28 mouse cellular contexts compared by ENCODE assay signal in the genomic region with DNA sequence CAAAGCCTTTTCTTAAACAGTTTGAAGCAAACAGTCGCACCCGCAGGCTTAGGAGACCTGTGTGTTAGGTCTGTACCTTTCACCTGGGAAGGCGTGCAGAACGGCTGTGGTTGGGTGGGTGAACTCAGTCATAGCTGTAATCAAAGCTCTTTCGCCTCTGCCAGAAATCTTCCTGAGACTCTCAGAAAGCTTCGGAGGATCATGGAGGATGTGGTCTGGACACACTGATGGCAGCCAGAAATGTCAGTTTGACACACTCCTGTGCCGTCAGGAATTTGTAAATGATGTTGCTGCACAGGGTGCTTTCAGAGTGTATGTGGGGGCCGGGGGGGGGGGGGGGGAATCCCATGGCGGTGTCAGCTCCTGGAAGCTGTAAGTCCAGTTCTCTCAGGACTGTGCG. TPM values are rescaled to one million over a fixed set of nuclear protein-coding genes. Genes with fewer than 3 reads are reported as not detected.
DNase-seq lines count a peak whose midpoint lies in the region; ATAC-seq and TF ChIP-seq lines count a peak whose summit lies in the region.
"Had no signal": no experiment of that assay in that cellular context is flagged by ENCODE, and none has a peak within 500 bp of the region (broad histone marks: within the 10 kb centered on the region; RNA-seq: fewer than 3 reads in every experiment).

No protein-coding gene starts in this region.

- peaks cover 11% of the 10 kb centered on the region for H3K4me1 ChIP-seq in heart, embryonic 12.5 days (replicated peaks)
- peaks cover 12% of the 10 kb centered on the region for H3K4me1 ChIP-seq in heart, embryonic 10.5 days
- H3K4me1 ChIP-seq in midbrain, embryonic 11.5 days (ENCODE audit: control insufficient read depth, insufficient read depth, low read length): no peaks in the 10 kb centered on the region
- peaks cover 4% of the 10 kb centered on the region; the same call in 1 of the 2 replicates for H3K4me1 ChIP-seq in midbrain, embryonic 16.5 days (ENCODE audit: control insufficient read depth, insufficient read depth, low read length)
- H3K4me1 ChIP-seq in intestine, embryonic 15.5 days (replicated peaks): no peaks in the 10 kb centered on the region
- H3K4me1 ChIP-seq in stomach, postnatal 0 days (replicated peaks; ENCODE audit: control insufficient read depth, insufficient read depth): no peaks in the 10 kb centered on the region
- H3K4me1 ChIP-seq in forebrain, embryonic 10.5 days: peaks cover 7% of the 10 kb centered on the region; the same call in 1 of the 2 replicates
- H3K4me1 ChIP-seq: limb, embryonic 12.5 days; liver, embryonic 15.5 days; midbrain, embryonic 12.5 days had no signal

- peak overlapping the region; percentile 26 for H3K4me2 ChIP-seq in heart, embryonic 12.5 days
- H3K4me2 ChIP-seq in midbrain, embryonic 11.5 days: no peak overlapping the region
- no peak overlapping the region for H3K4me2 ChIP-seq in midbrain, embryonic 16.5 days (ENCODE audit: low read length)
- no peak overlapping the region for H3K4me2 ChIP-seq in intestine, embryonic 15.5 days (replicated peaks)
- no peak overlapping the region for H3K4me2 ChIP-seq in stomach, postnatal 0 days (replicated peaks; ENCODE audit: low read depth)
- H3K4me2 ChIP-seq: kidney, embryonic 15.5 days; limb, embryonic 12.5 days; liver, embryonic 15.5 days; lung, embryonic 14.5 days; midbrain, embryonic 12.5 days had no signal

- H3K9me3 ChIP-seq in heart, embryonic 12.5 days (replicated peaks): 0 out of 2 replicates have a peak, but pooled peaks cover 3% of the 10 kb centered on the region
- H3K9me3 ChIP-seq in heart, embryonic 10.5 days: no peaks in the 10 kb centered on the region
- no peaks in the 10 kb centered on the region for H3K9me3 ChIP-seq in midbrain, embryonic 11.5 days (ENCODE audit: control insufficient read depth, low read length)
- H3K9me3 ChIP-seq in midbrain, embryonic 16.5 days (replicated peaks; ENCODE audit: control insufficient read depth, low read length, poor library complexity, severe bottlenecking): no peaks in the 10 kb centered on the region
- no peaks in the 10 kb centered on the region for H3K9me3 ChIP-seq in intestine, embryonic 15.5 days
- no peaks in the 10 kb centered on the region for H3K9me3 ChIP-seq in stomach, postnatal 0 days (ENCODE audit: control insufficient read depth, low read length)
- no peaks in the 10 kb centered on the region for H3K9me3 ChIP-seq in forebrain, embryonic 10.5 days
- H3K9me3 ChIP-seq: G1E; hindbrain, embryonic 10.5 days; kidney, embryonic 15.5 days; limb, embryonic 12.5 days; liver, embryonic 15.5 days; midbrain, embryonic 12.5 days had no signal

- no peak overlapping the region for H3K9ac ChIP-seq in heart, embryonic 12.5 days
- H3K9ac ChIP-seq in midbrain, embryonic 11.5 days (ENCODE audit: low read length): no peak overlapping the region
- H3K9ac ChIP-seq in midbrain, embryonic 16.5 days (ENCODE audit: low read depth, low read length): no peak overlapping the region
- H3K9ac ChIP-seq in intestine, embryonic 15.5 days: no peak overlapping the region
- H3K9ac ChIP-seq in stomach, postnatal 0 days (ENCODE audit: low read length): no peak overlapping the region; the same call in 1 of the 2 replicates
- H3K9ac ChIP-seq: kidney, embryonic 15.5 days; limb, embryonic 12.5 days; liver, embryonic 15.5 days; lung, embryonic 14.5 days; midbrain, embryonic 12.5 days had no signal

- no peak for ATAC-seq in heart, embryonic 12.5 days (ENCODE audit: insufficient number of reproducible peaks, low FRiP score)
- ATAC-seq in midbrain, embryonic 11.5 days (ENCODE audit: low FRiP score): no peak
- ATAC-seq in midbrain, embryonic 16.5 days: no peak
- ATAC-seq in intestine, embryonic 15.5 days: peak; percentile 41; the same call in 1 of the 2 replicates
- ATAC-seq in stomach, postnatal 0 days (ENCODE audit: low FRiP score, low TSS enrichment): peak; percentile 70; the same call in 1 of the 2 replicates
- ATAC-seq: forebrain, embryonic 14.5 days; hindbrain, embryonic 16.5 days had no signal

- DNase-seq in heart, embryonic 10.5 days (ENCODE audit: low spot score): no peak
- DNase-seq in midbrain, embryonic 11.5 days (ENCODE audit: low spot score, missing footprints): peak; percentile 80
- no peak for DNase-seq in stomach, postnatal 0 days (ENCODE audit: low spot score)
- no peak for DNase-seq in forebrain, embryonic 10.5 days (ENCODE audit: extremely low spot score, low spot score)
- DNase-seq in spleen, postnatal 36 days (ENCODE audit: low spot score in 2 of 2): no peak
- DNase-seq: adrenal gland, adult 8-10 months; cerebellum, adult 2 months; cerebellum, postnatal 25 days; gastrocnemius, postnatal 14 days; heart, adult 11 months; heart, postnatal 14 days; kidney, adult 18-20 months; kidney, postnatal 25 days; lung, embryonic 14.5 days; lung, postnatal 14 days; thymus, adult 2 months; thymus, postnatal 4 days had no signal

- no peaks in the 10 kb centered on the region for H3K27me3 ChIP-seq in heart, embryonic 12.5 days (replicated peaks)
- H3K27me3 ChIP-seq in heart, embryonic 10.5 days (ENCODE audit: insufficient read depth, poor library complexity, severe bottlenecking): no peaks in the 10 kb centered on the region
- no peaks in the 10 kb centered on the region for H3K27me3 ChIP-seq in midbrain, embryonic 11.5 days (ENCODE audit: control insufficient read depth, insufficient read depth, low read length)
- H3K27me3 ChIP-seq in midbrain, embryonic 16.5 days (ENCODE audit: control insufficient read depth, insufficient read depth, low read depth, low read length): no peaks in the 10 kb centered on the region
- H3K27me3 ChIP-seq in intestine, embryonic 15.5 days (replicated peaks): no peaks in the 10 kb centered on the region
- no peaks in the 10 kb centered on the region for H3K27me3 ChIP-seq in stomach, postnatal 0 days (ENCODE audit: control insufficient read depth, insufficient read depth, low read length)
- H3K27me3 ChIP-seq in forebrain, embryonic 10.5 days (ENCODE audit: poor library complexity, severe bottlenecking): no peaks in the 10 kb centered on the region
- H3K27me3 ChIP-seq: kidney, embryonic 15.5 days; limb, embryonic 12.5 days; liver, embryonic 15.5 days; midbrain, embryonic 12.5 days had no signal

- no peak overlapping the region for H3K4me3 ChIP-seq in heart, embryonic 12.5 days
- no peak overlapping the region; the same call in 1 of the 2 replicates for H3K4me3 ChIP-seq in heart, embryonic 10.5 days
- H3K4me3 ChIP-seq in midbrain, embryonic 11.5 days (ENCODE audit: low read depth, low read length): no peak overlapping the region
- no peak overlapping the region for H3K4me3 ChIP-seq in midbrain, embryonic 16.5 days (ENCODE audit: low read depth, low read length)
- no peak overlapping the region for H3K4me3 ChIP-seq in intestine, embryonic 15.5 days (replicated peaks)
- no peak overlapping the region for H3K4me3 ChIP-seq in stomach, postnatal 0 days (ENCODE audit: low read depth, low read length)
- no peak overlapping the region for H3K4me3 ChIP-seq in forebrain, embryonic 10.5 days
- H3K4me3 ChIP-seq: hindbrain, embryonic 10.5 days; kidney, embryonic 15.5 days; limb, embryonic 12.5 days; liver, embryonic 15.5 days; midbrain, embryonic 12.5 days had no signal

- no peak for TF ChIP-seq EP300 in stomach, postnatal 0 days (optimal IDR thresholded peaks at IDR 0.05)

- no peak for TF ChIP-seq CTCF in stomach, postnatal 0 days (IDR thresholded peaks at IDR 0.05; ENCODE audit: low read depth)

- whole genome bisulfite sequencing in heart, embryonic 12.5 days: 47% methylated on average over 10 of the region's 10 CpGs
- WGBS in heart, embryonic 10.5 days: 54% methylated on average over 10 of the region's 10 CpGs
- 80% methylated on average over 10 of the region's 10 CpGs for WGBS in midbrain, embryonic 11.5 days
- 78% methylated on average over 9 of the region's 10 CpGs for WGBS in midbrain, embryonic 16.5 days
- 33% methylated on average over 10 of the region's 10 CpGs for WGBS in intestine, embryonic 15.5 days
- WGBS in stomach, postnatal 0 days: 43% methylated on average over 9 of the region's 10 CpGs
- WGBS in forebrain, embryonic 10.5 days: 85% methylated on average over 10 of the region's 10 CpGs

- no peaks in the 10 kb centered on the region for H3K36me3 ChIP-seq in heart, embryonic 12.5 days
- no peaks in the 10 kb centered on the region for H3K36me3 ChIP-seq in heart, embryonic 10.5 days
- H3K36me3 ChIP-seq in midbrain, embryonic 11.5 days (ENCODE audit: control insufficient read depth, insufficient read depth, low read length): no peaks in the 10 kb centered on the region; the same call in 1 of the 2 replicates
- no peaks in the 10 kb centered on the region for H3K36me3 ChIP-seq in midbrain, embryonic 16.5 days (ENCODE audit: control insufficient read depth, insufficient read depth, low read length)
- H3K36me3 ChIP-seq in intestine, embryonic 15.5 days: no peaks in the 10 kb centered on the region
- H3K36me3 ChIP-seq in stomach, postnatal 0 days (ENCODE audit: control insufficient read depth, insufficient read depth, low read length): no peaks in the 10 kb centered on the region
- peaks cover 16% of the 10 kb centered on the region; the same call in 1 of the 2 replicates for H3K36me3 ChIP-seq in forebrain, embryonic 10.5 days (replicated peaks)
- H3K36me3 ChIP-seq: G1E; limb, embryonic 12.5 days; liver, embryonic 15.5 days; midbrain, embryonic 12.5 days had no signal

- H3K27ac ChIP-seq in heart, embryonic 12.5 days (ENCODE audit: poor library complexity, severe bottlenecking): no peak overlapping the region
- H3K27ac ChIP-seq in heart, embryonic 10.5 days: no peak overlapping the region
- no peak overlapping the region for H3K27ac ChIP-seq in midbrain, embryonic 11.5 days (ENCODE audit: low read depth, low read length)
- no peak overlapping the region for H3K27ac ChIP-seq in midbrain, embryonic 16.5 days (ENCODE audit: low read length)
- no peak overlapping the region for H3K27ac ChIP-seq in intestine, embryonic 15.5 days
- peak overlapping the region; percentile 58; the same call in 1 of the 2 replicates for H3K27ac ChIP-seq in stomach, postnatal 0 days (replicated peaks)
- H3K27ac ChIP-seq in forebrain, embryonic 10.5 days: no peak overlapping the region
- H3K27ac ChIP-seq: hindbrain, embryonic 10.5 days; kidney, embryonic 15.5 days; limb, embryonic 12.5 days; liver, embryonic 15.5 days; midbrain, embryonic 12.5 days had no signal

RNA-seq across cellular contexts. Expression of a gene that starts 24.5 kb away (rescaled TPM):
- 5.2 and 5.4 TPM in 2 replicates for polyA plus RNA-seq in heart, embryonic 12.5 days (2016; fragmentation: Nextera tagmentation; extraction: Ambion mirVana)
- 4.3 and 4.5 TPM in 2 replicates for polyA plus RNA-seq in heart, embryonic 10.5 days (2016; fragmentation: Nextera tagmentation; extraction: Ambion mirVana)
- 12.4 and 13.5 TPM in 2 replicates for polyA plus RNA-seq in midbrain, embryonic 11.5 days (2014; fragmentation: Nextera tagmentation; extraction: Ambion mirVana)
- 4.3 and 4.6 TPM in 2 replicates for polyA plus RNA-seq in midbrain, embryonic 16.5 days (2015; fragmentation: Nextera tagmentation; extraction: Ambion mirVana)
- polyA plus RNA-seq in intestine, embryonic 15.5 days (2015; fragmentation: Nextera tagmentation; extraction: Ambion mirVana): 6.0 and 6.6 TPM in 2 replicates
- 3.9 and 4.5 TPM in 2 replicates for polyA plus RNA-seq in stomach, postnatal 0 days (2015; fragmentation: Nextera tagmentation; extraction: Ambion mirVana)
- 12.0 and 12.3 TPM in 2 replicates for polyA plus RNA-seq in forebrain, embryonic 10.5 days (2016; fragmentation: Nextera tagmentation; extraction: Ambion mirVana)
- polyA plus RNA-seq: G1E had no signal

Comparison
In these comparisons a context has a peak if more than half of its experiments do, and no peak if none do; other contexts are left out.
1. ATAC-seq: peak in intestine, embryonic 15.5 days (single experiment) and stomach, postnatal 0 days (single experiment); none in heart, embryonic 12.5 days (single experiment), midbrain, embryonic 11.5 days (single experiment) and midbrain, embryonic 16.5 days (single experiment).